8 mouse cellular contexts compared by ENCODE assay signal in the genomic region with DNA sequence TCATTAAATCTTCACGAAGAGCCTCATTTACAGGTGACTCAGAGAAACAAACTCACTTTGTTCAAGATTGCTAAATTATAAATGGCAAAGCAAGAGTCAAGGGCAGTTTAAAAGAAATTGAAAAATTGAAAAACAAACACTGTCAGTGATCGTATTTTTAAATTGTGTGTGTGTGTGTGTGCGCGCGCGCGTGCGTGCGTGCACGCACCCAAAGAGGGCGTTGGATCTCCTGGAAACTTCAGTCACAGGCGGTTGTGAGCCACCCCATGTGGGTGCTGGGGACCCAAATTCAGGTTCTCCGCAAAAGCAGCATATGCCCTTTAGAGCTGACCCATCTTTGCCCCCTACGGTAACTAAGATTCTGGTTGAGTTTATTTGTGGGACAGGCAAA. TPM values are rescaled to one million over a fixed set of nuclear protein-coding genes. Genes with fewer than 3 reads are reported as not detected.
DNase-seq lines count a peak whose midpoint lies in the region; ATAC-seq and TF ChIP-seq lines count a peak whose summit lies in the region.

No protein-coding gene starts in this region.

- H3K27ac ChIP-seq in liver, embryonic 11.5 days (ENCODE audit: low read depth, low read length): no peak overlapping the region
- no peak overlapping the region; the same call in 1 of the 2 replicates for H3K27ac ChIP-seq in embryonic facial prominence, embryonic 15.5 days (replicated peaks)
- H3K27ac ChIP-seq in intestine, embryonic 15.5 days: no peak overlapping the region
- peak overlapping the region; percentile 93; the same call in 1 of the 2 replicates for H3K27ac ChIP-seq in midbrain, postnatal 0 days (ENCODE audit: low read depth, low read length)

- H3K9ac ChIP-seq in liver, embryonic 11.5 days (ENCODE audit: low read depth, low read length): peak overlapping the region; percentile 68
- no peak overlapping the region for H3K9ac ChIP-seq in embryonic facial prominence, embryonic 15.5 days
- peak overlapping the region; percentile 90; the same call in 1 of the 2 replicates for H3K9ac ChIP-seq in intestine, embryonic 15.5 days
- peak overlapping the region; percentile 91; the same call in 1 of the 2 replicates for H3K9ac ChIP-seq in midbrain, postnatal 0 days (replicated peaks; ENCODE audit: low read length, poor library complexity, severe bottlenecking)

- 33% methylated on average over 14 of the region's 14 CpGs for WGBS in liver, embryonic 11.5 days
- WGBS in embryonic facial prominence, embryonic 15.5 days: 29% methylated on average over 14 of the region's 14 CpGs
- 24% methylated on average over 14 of the region's 14 CpGs for WGBS in intestine, embryonic 15.5 days
- 31% methylated on average over 14 of the region's 14 CpGs for WGBS in midbrain, postnatal 0 days

- H3K4me3 ChIP-seq in liver, embryonic 11.5 days (ENCODE audit: low read depth, low read length): peak overlapping the region; percentile 80
- peak overlapping the region; percentile 85 for H3K4me3 ChIP-seq in embryonic facial prominence, embryonic 15.5 days (replicated peaks)
- H3K4me3 ChIP-seq in intestine, embryonic 15.5 days (replicated peaks): peak overlapping the region; percentile 62
- H3K4me3 ChIP-seq in midbrain, postnatal 0 days (ENCODE audit: low read depth, low read length): peak overlapping the region; percentile 90

- no peak for DNase-seq in liver, embryonic 11.5 days (ENCODE audit: low spot score)
- DNase-seq in liver: no peak
- DNase-seq in midbrain, postnatal 0 days (ENCODE audit: low spot score): no peak
- no peak for DNase-seq in thymus, postnatal 0 days (ENCODE audit: low spot score)
- no peak for DNase-seq in right cerebral cortex, postnatal 14 days
- no peak for DNase-seq in kidney, postnatal 4 days

- no peaks in the 10 kb centered on the region for H3K36me3 ChIP-seq in liver, embryonic 11.5 days (ENCODE audit: control insufficient read depth, insufficient read depth, low read length)
- peaks cover 9% of the 10 kb centered on the region; the same call in 1 of the 2 replicates for H3K36me3 ChIP-seq in embryonic facial prominence, embryonic 15.5 days
- no peaks in the 10 kb centered on the region for H3K36me3 ChIP-seq in intestine, embryonic 15.5 days
- no peaks in the 10 kb centered on the region for H3K36me3 ChIP-seq in midbrain, postnatal 0 days (ENCODE audit: insufficient read depth, low read length)

- H3K27me3 ChIP-seq in liver, embryonic 11.5 days (replicated peaks; ENCODE audit: control insufficient read depth, insufficient read depth, low read length): no peaks in the 10 kb centered on the region
- no peaks in the 10 kb centered on the region for H3K27me3 ChIP-seq in embryonic facial prominence, embryonic 15.5 days
- H3K27me3 ChIP-seq in intestine, embryonic 15.5 days (replicated peaks): no peaks in the 10 kb centered on the region
- H3K27me3 ChIP-seq in midbrain, postnatal 0 days (ENCODE audit: insufficient read depth, low read length): no peaks in the 10 kb centered on the region

- TF ChIP-seq CTCF in midbrain, postnatal 0 days (IDR thresholded peaks at IDR 0.05): peak; percentile 3; the same call in 1 of the 2 replicates

- ATAC-seq in liver, embryonic 11.5 days (replicated peaks; ENCODE audit: low FRiP score): no peak
- no peak for ATAC-seq in embryonic facial prominence, embryonic 15.5 days (ENCODE audit: insufficient number of reproducible peaks, low FRiP score, low TSS enrichment, low read depth)
- no peak for ATAC-seq in intestine, embryonic 15.5 days
- no peak for ATAC-seq in midbrain, postnatal 0 days (ENCODE audit: low FRiP score)

- peak overlapping the region; percentile 100 for H3K4me2 ChIP-seq in liver, embryonic 11.5 days
- peak overlapping the region; percentile 99 for H3K4me2 ChIP-seq in embryonic facial prominence, embryonic 15.5 days (replicated peaks)
- H3K4me2 ChIP-seq in intestine, embryonic 15.5 days (replicated peaks): peak overlapping the region; percentile 99
- H3K4me2 ChIP-seq in midbrain, postnatal 0 days (ENCODE audit: low read depth, low read length, poor library complexity, severe bottlenecking): peak overlapping the region; percentile 99

- H3K4me1 ChIP-seq in liver, embryonic 11.5 days (replicated peaks; ENCODE audit: control insufficient read depth, insufficient read depth, low read length): peaks cover 9% of the 10 kb centered on the region
- peaks cover 26% of the 10 kb centered on the region for H3K4me1 ChIP-seq in embryonic facial prominence, embryonic 15.5 days
- H3K4me1 ChIP-seq in intestine, embryonic 15.5 days (replicated peaks): peaks cover 15% of the 10 kb centered on the region
- H3K4me1 ChIP-seq in midbrain, postnatal 0 days (ENCODE audit: insufficient read depth, low read length): peaks cover 18% of the 10 kb centered on the region

- H3K9me3 ChIP-seq in liver, embryonic 11.5 days (ENCODE audit: control insufficient read depth, low read length): no peaks in the 10 kb centered on the region
- no peaks in the 10 kb centered on the region for H3K9me3 ChIP-seq in embryonic facial prominence, embryonic 15.5 days (replicated peaks)
- no peaks in the 10 kb centered on the region for H3K9me3 ChIP-seq in intestine, embryonic 15.5 days
- H3K9me3 ChIP-seq in midbrain, postnatal 0 days (ENCODE audit: low read length): no peaks in the 10 kb centered on the region

RNA-seq across cellular contexts. Expression of a gene that starts 0.8 kb away (rescaled TPM):
- polyA plus RNA-seq in liver, embryonic 11.5 days (2014; fragmentation: Nextera tagmentation; extraction: Ambion mirVana): 4.8 and 5.6 TPM in 2 replicates
- 10.1 and 11.3 TPM in 2 replicates for polyA plus RNA-seq in embryonic facial prominence, embryonic 15.5 days (2015; fragmentation: Nextera tagmentation; extraction: Ambion mirVana)
- 5.6 and 5.8 TPM in 2 replicates for polyA plus RNA-seq in intestine, embryonic 15.5 days (2015; fragmentation: Nextera tagmentation; extraction: Ambion mirVana)
- 150 and 165 TPM in 2 replicates for total RNA-seq in midbrain, postnatal 0 days (2014; rRNA removed)
- 24.4 and 24.5 TPM in 2 replicates for polyA plus RNA-seq in midbrain, postnatal 0 days (2015; fragmentation: Nextera tagmentation; extraction: Ambion mirVana)
- 5.2 and 7.2 TPM in 2 replicates for polyA plus RNA-seq in thymus, postnatal 0 days (2015; fragmentation: Nextera tagmentation; extraction: Ambion mirVana)

RNA-seq across cellular contexts. Expression of a gene that starts 13.9 kb away (rescaled TPM):
- polyA plus RNA-seq in liver, embryonic 11.5 days (2014; fragmentation: Nextera tagmentation; extraction: Ambion mirVana): 1.6 and 3.0 TPM in 2 replicates
- 3.6 and 4.9 TPM in 2 replicates for polyA plus RNA-seq in embryonic facial prominence, embryonic 15.5 days (2015; fragmentation: Nextera tagmentation; extraction: Ambion mirVana)
- 2.8 and 3.3 TPM in 2 replicates for polyA plus RNA-seq in intestine, embryonic 15.5 days (2015; fragmentation: Nextera tagmentation; extraction: Ambion mirVana)
- total RNA-seq in midbrain, postnatal 0 days (2014; rRNA removed): 6.5 and 10.4 TPM in 2 replicates
- 9.2 and 9.5 TPM in 2 replicates for polyA plus RNA-seq in midbrain, postnatal 0 days (2015; fragmentation: Nextera tagmentation; extraction: Ambion mirVana)
- 2.8 and 3.5 TPM in 2 replicates for polyA plus RNA-seq in thymus, postnatal 0 days (2015; fragmentation: Nextera tagmentation; extraction: Ambion mirVana)

RNA-seq across cellular contexts. Expression of a gene that starts 21.5 kb away (rescaled TPM):
- not detected in 2 replicates for polyA plus RNA-seq in liver, embryonic 11.5 days (2014; fragmentation: Nextera tagmentation; extraction: Ambion mirVana)
- 0.60 and 1.3 TPM in 2 replicates for polyA plus RNA-seq in embryonic facial prominence, embryonic 15.5 days (2015; fragmentation: Nextera tagmentation; extraction: Ambion mirVana)
- polyA plus RNA-seq in intestine, embryonic 15.5 days (2015; fragmentation: Nextera tagmentation; extraction: Ambion mirVana): 2.3 and 2.5 TPM in 2 replicates
- 111 and 114 TPM in 2 replicates for total RNA-seq in midbrain, postnatal 0 days (2014; rRNA removed)
- 125 and 133 TPM in 2 replicates for polyA plus RNA-seq in midbrain, postnatal 0 days (2015; fragmentation: Nextera tagmentation; extraction: Ambion mirVana)
- not detected in 2 replicates for polyA plus RNA-seq in thymus, postnatal 0 days (2015; fragmentation: Nextera tagmentation; extraction: Ambion mirVana)

RNA-seq across cellular contexts. Expression of a gene that starts 56.0 kb away (rescaled TPM):
- polyA plus RNA-seq in liver, embryonic 11.5 days (2014; fragmentation: Nextera tagmentation; extraction: Ambion mirVana): 15.8 and 17.5 TPM in 2 replicates
- polyA plus RNA-seq in embryonic facial prominence, embryonic 15.5 days (2015; fragmentation: Nextera tagmentation; extraction: Ambion mirVana): 37.7 and 38.2 TPM in 2 replicates
- 24.3 and 25.0 TPM in 2 replicates for polyA plus RNA-seq in intestine, embryonic 15.5 days (2015; fragmentation: Nextera tagmentation; extraction: Ambion mirVana)
- total RNA-seq in midbrain, postnatal 0 days (2014; rRNA removed): 32.1 and 38.6 TPM in 2 replicates
- polyA plus RNA-seq in midbrain, postnatal 0 days (2015; fragmentation: Nextera tagmentation; extraction: Ambion mirVana): 38.1 and 40.9 TPM in 2 replicates
- 13.5 and 14.8 TPM in 2 replicates for polyA plus RNA-seq in thymus, postnatal 0 days (2015; fragmentation: Nextera tagmentation; extraction: Ambion mirVana)

Comparison
In these comparisons a context has a peak if more than half of its experiments do, and no peak if none do; other contexts are left out.
1. RNA of a gene that starts 21.5 kb away (polyA plus RNA-seq): 125 to 133 TPM in midbrain, postnatal 0 days; 2.3 to 2.5 TPM in intestine, embryonic 15.5 days, 0.60 to 1.3 TPM in embryonic facial prominence, embryonic 15.5 days, not detected in thymus, postnatal 0 days and not detected in liver, embryonic 11.5 days; every median in the first group is over 10 times any median in the second.
2. Peak in every context shown above with its lines, with median percentiles within 50 percentile points of each other: H3K4me2 ChIP-seq and H3K4me3 ChIP-seq.